Mouse (Mus musculus) neural tube, embryonic 13.5 days (tissue): ENCODE measurements around the gene Dab2ip. TPM values are rescaled to one million over a fixed set of nuclear protein-coding genes. Genes with fewer than 3 reads are reported as not detected.

Source experiments
- ATAC-seq: fragments of 200-750 bp; cut with Nextera tagmentation; 2 replicates; pipeline ENCODE4 v1.8.0; 2017; ENCODE audit warnings: low read depth, mild to moderate bottlenecking, moderate TSS enrichment, moderate library complexity
- H3K27ac ChIP-seq: fragments of 300-500 bp; sonication (generic); replicated peaks from 2 replicates; pipeline ENCODE4 v1.5.1; 2015; ENCODE audit warnings: moderate library complexity, mild to moderate bottlenecking, inconsistent platforms
- H3K27me3 ChIP-seq: fragments of 300-500 bp; sonication (generic); 2 replicates; pipeline ENCODE4 v1.6.1; 2015; ENCODE audit warnings: mild to moderate bottlenecking, inconsistent platforms
- H3K36me3 ChIP-seq: fragments of 300-500 bp; sonication (generic); 2 replicates; pipeline ENCODE4 v1.6.1; 2015; ENCODE audit warnings: mild to moderate bottlenecking, inconsistent platforms
- H3K4me1 ChIP-seq: fragments of 300-500 bp; sonication (generic); replicated peaks from 2 replicates; pipeline ENCODE4 v1.6.1; 2015; ENCODE audit warnings: inconsistent platforms
- H3K4me2 ChIP-seq: fragments of 300-500 bp; sonication (generic); 2 replicates; pipeline ENCODE4 v1.6.1; 2015; ENCODE audit warnings: inconsistent platforms, mild to moderate bottlenecking, moderate library complexity
- H3K4me3 ChIP-seq: fragments of 300-500 bp; sonication (generic); 2 replicates; pipeline ENCODE4 v1.5.1; 2015; ENCODE audit warnings: mild to moderate bottlenecking, inconsistent platforms
- H3K9ac ChIP-seq: fragments of 300-500 bp; sonication (generic); 2 replicates; pipeline ENCODE4 v1.6.1; 2015; ENCODE audit warnings: moderate library complexity, mild to moderate bottlenecking, inconsistent platforms
- H3K9me3 ChIP-seq: fragments of 300-500 bp; sonication (generic); 2 replicates; pipeline ENCODE4 v1.6.1; 2016; ENCODE audit warnings: inconsistent platforms
- WGBS: fragments of 180-500 bp; shearing (Covaris S2); methylation state at CpG from one replicate; pipeline ENCODE4 v1.1.7; 2015; 5-methylcytosine and 5-hydroxymethylcytosine counted together
- polyA plus RNA-seq: library from polyadenylated mRNA; unstranded; fragments of >200 nt; fragmentation: Nextera tagmentation; extraction: Ambion mirVana; gene quantifications from 2 replicates; pipeline ENCODE4 v1.2.1, GENCODE M21; 2015

Dab2ip gene
- polyA plus RNA-seq, 1 experiment from 2014 or later, result 67.4 TPM

DNA sequence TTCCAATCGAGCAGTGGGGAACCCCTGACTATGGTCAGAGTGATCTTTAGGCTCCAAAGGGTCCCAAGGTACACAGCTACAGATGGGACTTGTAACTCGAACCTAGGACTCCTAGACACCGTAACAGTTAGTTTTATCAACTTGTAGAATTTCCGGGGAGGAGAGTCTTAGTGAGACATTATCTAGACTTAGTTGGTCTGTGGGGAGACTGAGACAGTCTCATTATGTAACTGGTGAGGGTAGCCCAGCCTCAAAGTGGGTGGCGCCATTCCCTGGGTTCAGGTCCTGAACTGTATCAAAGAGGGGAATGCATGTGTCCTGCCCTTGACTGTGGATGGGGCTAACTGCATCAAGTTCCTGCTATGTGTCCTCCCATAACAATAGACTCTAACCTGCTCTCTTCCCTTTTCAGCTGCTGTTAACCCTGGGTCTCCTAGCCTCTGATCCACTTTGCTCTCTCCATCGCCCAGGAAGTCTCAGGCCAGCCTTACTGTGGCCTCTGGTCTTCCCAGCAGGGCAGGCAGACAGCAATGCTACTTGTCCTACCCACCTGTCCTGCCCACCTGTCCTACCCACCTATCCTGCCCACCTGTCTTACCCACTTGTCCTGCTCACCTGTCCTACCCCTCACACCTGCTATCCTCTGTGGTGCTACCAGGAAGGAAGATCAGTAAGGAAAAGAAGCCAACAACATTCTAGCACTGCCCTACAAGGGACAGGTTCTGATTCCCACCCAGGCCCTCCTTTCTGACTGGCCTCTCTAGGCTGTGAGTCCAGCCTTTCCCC, 7.2 kb downstream of the Dab2ip start:
- Histone ChIP-seq H3K36me3 (no peaks in the 10 kb centered on the region), H3K4me1 (no peaks in the 10 kb centered on the region), H3K9ac (no peak overlapping the region), H3K9me3 (no peaks in the 10 kb centered on the region), H3K27me3 (0 out of 2 replicates have a peak, but pooled peaks cover 3% of the 10 kb centered on the region), H3K4me3 (no peak overlapping the region), H3K4me2 (no peak overlapping the region), H3K27ac (no peak overlapping the region)
- no peak for ATAC-seq
- 87% methylated on average over 6 of the region's 6 CpGs for WGBS

GRCm38 (mm10) chr2:35566957-35567693, 9.1 kb downstream of the Dab2ip start:
- no peak for ATAC-seq

DNA sequence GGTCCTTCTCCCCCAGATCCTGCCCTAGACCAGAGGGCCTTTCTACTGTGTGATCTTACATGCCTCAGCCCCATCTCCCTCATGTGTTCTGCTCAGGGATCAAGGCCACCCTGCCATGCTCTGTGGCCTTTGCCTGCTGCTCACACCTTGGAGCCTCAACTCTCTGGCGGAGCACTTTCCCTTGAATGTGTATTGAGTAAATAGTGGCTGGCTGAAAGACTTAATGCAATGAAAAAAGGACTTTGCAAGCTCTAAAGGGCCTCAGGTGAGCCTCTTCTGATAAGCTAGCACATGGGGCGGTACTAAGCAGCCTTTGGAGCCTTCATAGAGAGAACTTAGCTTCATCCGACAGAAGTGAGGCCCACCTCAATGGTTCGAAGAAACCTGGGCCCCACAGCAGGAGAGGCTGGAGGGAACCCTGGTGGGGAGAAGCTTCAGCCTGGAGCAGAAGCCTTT, 9.7 kb downstream of the Dab2ip start:
- no peak overlapping the region for H3K9ac ChIP-seq
- no peak for ATAC-seq
- no peak overlapping the region for H3K4me3 ChIP-seq
- whole genome bisulfite sequencing, result 87% methylated on average over 4 of the region's 4 CpGs
- no peaks in the 10 kb centered on the region for H3K4me1 ChIP-seq
- H3K27ac ChIP-seq, result no peak overlapping the region
- H3K9me3 ChIP-seq, result no peaks in the 10 kb centered on the region
- H3K27me3 ChIP-seq, result no peaks in the 10 kb centered on the region
- H3K4me2 ChIP-seq, result no peak overlapping the region
- no peaks in the 10 kb centered on the region for H3K36me3 ChIP-seq

More at GRCm38 (mm10) chr2:35566957-35567693, 9.1 kb downstream of the Dab2ip start:
- WGBS, result 88% methylated on average over 11 of the region's 11 CpGs
- H3K27ac ChIP-seq, result no peak overlapping the region
- H3K4me3 ChIP-seq, result no peak overlapping the region
- H3K36me3 ChIP-seq, result no peaks in the 10 kb centered on the region
- no peaks in the 10 kb centered on the region for H3K9me3 ChIP-seq
- no peak overlapping the region for H3K9ac ChIP-seq
- H3K4me1 ChIP-seq, result no peaks in the 10 kb centered on the region
- H3K4me2 ChIP-seq, result no peak overlapping the region
- no peaks in the 10 kb centered on the region for H3K27me3 ChIP-seq

DNA sequence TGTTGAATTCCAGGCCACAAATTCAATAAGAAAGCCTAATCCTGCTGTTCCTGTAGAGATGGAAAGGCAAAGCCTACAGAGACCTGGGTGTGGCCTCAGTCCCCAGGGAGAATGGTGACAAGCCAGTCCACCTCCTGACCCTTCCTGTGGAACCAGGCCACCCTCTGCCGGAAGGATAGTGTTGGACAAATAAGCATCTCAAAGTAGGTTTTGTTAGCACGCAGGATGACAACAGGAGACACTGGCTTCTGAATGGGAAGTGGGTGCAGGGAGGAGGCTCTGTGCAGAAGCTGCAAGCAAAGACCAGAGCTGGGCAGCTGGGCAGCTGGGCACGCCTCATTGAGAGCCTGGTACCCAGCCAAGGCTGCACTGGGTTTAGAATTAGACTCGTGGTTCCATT, 12.7 kb downstream of the Dab2ip start:
- no peak for ATAC-seq
- H3K27me3 ChIP-seq, result no peaks in the 10 kb centered on the region
- no peaks in the 10 kb centered on the region for H3K36me3 ChIP-seq
- H3K4me1 ChIP-seq, result no peaks in the 10 kb centered on the region
- no peak overlapping the region for H3K27ac ChIP-seq
- H3K4me3 ChIP-seq, result no peak overlapping the region
- H3K9ac ChIP-seq, result no peak overlapping the region
- H3K4me2 ChIP-seq, result no peak overlapping the region
- H3K9me3 ChIP-seq, result no peaks in the 10 kb centered on the region
- 69% methylated on average over 4 of the region's 4 CpGs for WGBS

GRCm38 (mm10) chr2:35574643-35575042, 16.6 kb downstream of the Dab2ip start:
- 57% methylated on average over 1 of the region's 1 CpGs for WGBS

GRCm38 (mm10) chr2:35576675-35577074, 18.6 kb downstream of the Dab2ip start:
- Histone ChIP-seq H3K36me3 (no peaks in the 10 kb centered on the region), H3K4me3 (no peak overlapping the region), H3K4me1 (peaks cover 5% of the 10 kb centered on the region), H3K27ac (no peak overlapping the region), H3K9me3 (no peaks in the 10 kb centered on the region), H3K27me3 (peaks cover 34% of the 10 kb centered on the region), H3K9ac (no peak overlapping the region), H3K4me2 (no peak overlapping the region)
- WGBS, result 86% methylated on average over 3 of the region's 3 CpGs
- no peak for ATAC-seq

More at GRCm38 (mm10) chr2:35574643-35575042, 16.6 kb downstream of the Dab2ip start:
- Histone ChIP-seq H3K4me2 (no peak overlapping the region), H3K36me3 (no peaks in the 10 kb centered on the region), H3K4me3 (no peak overlapping the region), H3K27me3 (peaks cover 13% of the 10 kb centered on the region; the same call in 1 of the 2 replicates), H3K27ac (no peak overlapping the region), H3K9ac (no peak overlapping the region), H3K4me1 (no peaks in the 10 kb centered on the region), H3K9me3 (no peaks in the 10 kb centered on the region)
- no peak for ATAC-seq

GRCm38 (mm10) chr2:35580111-35580510, 22.0 kb downstream of the Dab2ip start:
- no peak overlapping the region for H3K27ac ChIP-seq
- no peak for ATAC-seq
- H3K4me3 ChIP-seq, result no peak overlapping the region
- no peaks in the 10 kb centered on the region for H3K9me3 ChIP-seq
- no peak overlapping the region for H3K9ac ChIP-seq
- 49% methylated on average over 4 of the region's 4 CpGs for WGBS
- no peak overlapping the region for H3K4me2 ChIP-seq
- no peaks in the 10 kb centered on the region for H3K36me3 ChIP-seq
- peaks cover 68% of the 10 kb centered on the region for H3K27me3 ChIP-seq
- H3K4me1 ChIP-seq, result peaks cover 23% of the 10 kb centered on the region

DNA sequence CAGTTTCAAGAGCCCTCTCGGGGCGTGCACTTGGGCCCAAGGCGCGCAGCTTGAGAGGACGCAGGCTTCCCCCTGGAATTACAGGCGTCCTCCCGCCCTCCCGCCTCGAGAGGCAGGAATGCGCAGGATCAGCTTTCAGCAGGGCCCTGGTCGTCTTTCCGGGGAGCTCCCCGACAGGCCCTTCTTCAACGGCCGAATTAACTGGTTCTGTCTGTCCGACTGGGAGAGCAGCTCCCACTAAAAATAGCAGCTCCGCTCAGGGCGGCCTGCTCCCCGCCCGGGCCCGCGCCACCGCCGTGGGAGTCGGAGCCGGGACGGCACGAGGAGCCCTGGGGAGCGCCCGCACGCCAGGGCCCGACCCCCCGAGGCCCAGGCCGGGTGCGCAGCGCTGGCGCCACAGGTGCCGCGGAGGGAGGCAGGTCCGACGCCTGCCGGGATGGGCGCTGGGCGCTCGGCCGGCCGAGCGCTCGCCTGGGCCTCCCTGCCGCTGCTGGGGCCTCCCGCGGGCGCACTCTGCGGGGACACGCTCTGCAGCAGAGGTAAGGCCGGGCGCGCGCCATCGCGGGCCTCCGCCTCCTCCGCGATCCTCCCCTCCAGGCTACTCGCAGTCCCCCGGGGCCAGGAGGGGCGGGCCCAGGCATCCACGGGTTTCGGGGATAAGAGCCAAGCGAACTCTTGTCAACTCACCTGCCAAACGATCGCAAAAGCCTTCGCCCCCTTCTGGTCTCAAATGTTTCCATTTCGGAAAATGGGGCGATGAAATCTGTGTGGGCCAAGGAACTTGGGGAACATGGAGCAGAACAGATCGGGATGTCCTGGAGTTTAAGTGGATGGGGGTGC, 23.7 kb downstream of the Dab2ip start:
- H3K27ac ChIP-seq, result no peak overlapping the region
- no peaks in the 10 kb centered on the region for H3K9me3 ChIP-seq
- no peaks in the 10 kb centered on the region for H3K36me3 ChIP-seq
- H3K4me3 ChIP-seq, result peak overlapping the region; percentile 47
- under 1% methylated on average over 64 of the region's 76 CpGs for WGBS
- H3K4me1 ChIP-seq, result peaks cover 26% of the 10 kb centered on the region
- H3K9ac ChIP-seq, result peak overlapping the region; percentile 70
- H3K4me2 ChIP-seq, result peak overlapping the region; percentile 89
- ATAC-seq, result peak; percentile 52; the same call in 1 of the 2 replicates
- H3K27me3 ChIP-seq, result peaks cover 78% of the 10 kb centered on the region

- WGBS, result under 1% methylated on average over 43 of the region's 46 CpGs
- Histone ChIP-seq H3K27me3 (peaks cover 78% of the 10 kb centered on the region), H3K9ac (peak overlapping the region; percentile 70), H3K27ac (no peak overlapping the region), H3K4me2 (peak overlapping the region; percentile 89), H3K4me3 (peak overlapping the region; percentile 47), H3K36me3 (no peaks in the 10 kb centered on the region), H3K9me3 (no peaks in the 10 kb centered on the region), H3K4me1 (peaks cover 33% of the 10 kb centered on the region)
- ATAC-seq, result peak; percentile 45; the same call in 1 of the 2 replicates
These were observed 24.4 kb downstream of the Dab2ip start for GRCm38 (mm10) chr2:35582341-35582941.

- no peak overlapping the region for H3K27ac ChIP-seq
- no peaks in the 10 kb centered on the region for H3K9me3 ChIP-seq
- 51% methylated on average over 5 of the region's 5 CpGs for WGBS
- no peak for ATAC-seq
- peak overlapping the region; percentile 89 for H3K4me2 ChIP-seq
- no peak overlapping the region for H3K4me3 ChIP-seq
- no peaks in the 10 kb centered on the region for H3K36me3 ChIP-seq
- H3K4me1 ChIP-seq, result peaks cover 42% of the 10 kb centered on the region
- no peak overlapping the region for H3K9ac ChIP-seq
- H3K27me3 ChIP-seq, result peaks cover 74% of the 10 kb centered on the region
These were observed 25.3 kb downstream of the Dab2ip start for GRCm38 (mm10) chr2:35583406-35583805.

DNA sequence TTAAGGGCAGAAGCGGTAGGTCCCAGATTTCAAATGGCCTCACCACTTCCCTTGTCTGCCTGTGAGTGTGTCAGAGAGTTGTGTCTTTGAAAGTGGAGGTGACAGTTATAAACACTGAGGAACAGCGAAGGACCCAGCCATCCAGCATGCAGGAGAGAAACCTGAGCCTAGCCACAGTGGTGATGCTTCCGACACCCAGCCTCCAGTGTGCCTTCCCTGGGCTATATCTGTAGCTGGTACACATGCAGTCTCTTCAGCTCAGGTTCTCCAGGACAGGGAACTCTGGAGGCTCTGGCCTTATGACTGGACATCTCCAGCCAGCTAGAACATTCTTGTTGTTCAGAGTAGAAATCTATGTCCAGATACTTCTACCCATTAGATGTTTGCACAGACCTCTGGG, 25.9 kb downstream of the Dab2ip start:
- peaks cover 49% of the 10 kb centered on the region for H3K4me1 ChIP-seq
- no peak for ATAC-seq
- 88% methylated on average over 3 of the region's 3 CpGs for WGBS
- H3K27ac ChIP-seq, result no peak overlapping the region
- no peak overlapping the region for H3K9ac ChIP-seq
- no peaks in the 10 kb centered on the region for H3K9me3 ChIP-seq
- no peak overlapping the region for H3K4me2 ChIP-seq
- no peaks in the 10 kb centered on the region for H3K36me3 ChIP-seq
- no peak overlapping the region for H3K4me3 ChIP-seq
- H3K27me3 ChIP-seq, result peaks cover 68% of the 10 kb centered on the region
